Mouse (Mus musculus) inflammation-experienced regulatory T-cells, adult 16 weeks (primary cell): ENCODE measurements around the gene Car12. TPM values are rescaled to one million over a fixed set of nuclear protein-coding genes. Genes with fewer than 3 reads are reported as not detected.

Experiments used
- polyA plus RNA-seq: library from polyadenylated mRNA; unstranded; fragments of 100-300 nt; shearing (Covaris generic); gene quantifications from one replicate; pipeline ENCODE4 v1.2.1, GENCODE M21; 2017

The Car12 gene
- polyA plus RNA-seq: 6.1 TPM

GRCm38 (mm10) chr9:66713135-66714021 lies at the start of gene Car12:
Car12 (plus strand) TSS chr9:66713686.

GRCm38 (mm10) chr9:66795464-66796324 lies 82.2 kb downstream of the Car12 start, which contains the start of gene Aph1b:
Aph1b (minus strand) TSS chr9:66795490.

GRCm38 (mm10) chr9:66796739-66797138 lies 83.3 kb downstream of the Car12 start, which contains the start of gene Gm10647:
Gm10647 (plus strand) TSS chr9:66797039.

Other genes with a start within 250 kb of the Car12 start
- gene Fbxl22, start 199.1 kb upstream of the Car12 start, polyA plus RNA-seq: 1.2 TPM
- gene Usp3, start 120.5 kb upstream of the Car12 start, polyA plus RNA-seq: 191 TPM
- gene Aph1b, start 81.8 kb downstream of the Car12 start, polyA plus RNA-seq: 2.5 TPM
- gene Gm10647, start 83.4 kb downstream of the Car12 start, polyA plus RNA-seq: not detected
- 0.67 TPM for gene Aph1c, start 121.0 kb downstream of the Car12 start, polyA plus RNA-seq
- 202 TPM for gene Rab8b, start 206.0 kb downstream of the Car12 start, polyA plus RNA-seq
- 215 TPM for gene Rps27l, start 232.4 kb downstream of the Car12 start, polyA plus RNA-seq